Mouse (Mus musculus) gastrocnemius, adult 2 months (tissue): ENCODE results near the gene Wwox. TPM values are rescaled to one million over a fixed set of nuclear protein-coding genes. Genes with fewer than 3 reads are reported as not detected.

Experiments
- DNase-seq: peaks from one replicate; pipeline ENCODE4 v3.0.0; 2022
- H3K27ac ChIP-seq: fragments of 200-600 bp; 2 replicates; pipeline ENCODE4 v1.8.1; 2022; ENCODE audit warnings: mild to moderate bottlenecking
- H3K4me3 ChIP-seq: fragments of 200-600 bp; 2 replicates; pipeline ENCODE4 v1.8.1; 2022; ENCODE audit warnings: mild to moderate bottlenecking, moderate library complexity
- CTCF ChIP-seq: fragments of 200-600 bp; IDR thresholded peaks from 2 replicates; pipeline ENCODE4 v1.8.1; 2022; ENCODE audit warnings: antibody characterized with exemption, mild to moderate bottlenecking, moderate library complexity
- intact Hi-C: fragments of 180-260 bp; cut with DNase I; formaldehyde crosslinking; loops from one replicate; pipeline ENCODE4 v1.15.1; 2025
- total RNA-seq, 2 experiments: library from RNA; stranded (reverse); gene quantifications; 2 replicates each; pipeline ENCODE4 v1.2.3; 2021

Gene Wwox
- total RNA-seq, 2 experiments from 2014 or later = 5.9 to 9.0 TPM

DNA sequence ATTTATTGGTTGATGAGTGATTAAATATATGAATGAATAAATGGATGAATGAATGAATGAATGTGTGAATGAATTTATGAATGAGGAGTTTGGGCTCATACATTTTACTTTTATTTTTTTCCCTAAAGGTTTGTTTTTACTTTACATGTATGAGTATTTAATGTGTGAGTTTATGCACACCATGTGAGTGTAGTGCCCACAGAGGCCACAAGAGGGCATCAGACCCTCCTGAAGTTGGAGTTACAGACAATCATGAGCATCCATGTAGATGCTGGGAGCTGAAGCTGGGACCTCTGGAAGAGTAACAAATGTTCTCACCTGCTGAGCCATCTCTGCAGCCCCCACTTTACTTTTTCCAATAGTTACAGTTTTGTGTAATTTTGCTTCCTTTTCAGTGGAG lies 648.7 kb downstream of the Wwox start:
- DNase-seq = no peak
- Histone ChIP-seq H3K27ac (no peak overlapping the region), H3K4me3 (no peak overlapping the region)
- peak; percentile 17; the same call in 1 of the 2 replicates for TF ChIP-seq CTCF
- intact Hi-C loops = no loop called here

GRCm38 (mm10) chr8:115089744-115090143 lies 650.3 kb downstream of the Wwox start:
- intact Hi-C loops = no loop called here

GRCm38 (mm10) chr8:115090202-115090601 lies 650.7 kb downstream of the Wwox start:
- Histone ChIP-seq H3K27ac (no peak overlapping the region), H3K4me3 (no peak overlapping the region)
- TF ChIP-seq CTCF = no peak
- DNase-seq = no peak
- intact Hi-C loops = no loop called here

More at GRCm38 (mm10) chr8:115089744-115090143, 650.3 kb downstream of the Wwox start:
- no peak for DNase-seq
- no peak for TF ChIP-seq CTCF
- H3K27ac ChIP-seq = no peak overlapping the region
- H3K4me3 ChIP-seq = no peak overlapping the region

- Histone ChIP-seq H3K4me3 (no peak overlapping the region), H3K27ac (no peak overlapping the region)
- peak; percentile 78 for TF ChIP-seq CTCF
- peak; percentile 37 for DNase-seq
- intact Hi-C loops = loop anchor here (2.0 kb wide), 1 partner anchor 613 kb away; no protein-coding TSS in a partner anchor
These were observed 656.1 kb downstream of the Wwox start for GRCm38 (mm10) chr8:115095548-115095947.

DNA sequence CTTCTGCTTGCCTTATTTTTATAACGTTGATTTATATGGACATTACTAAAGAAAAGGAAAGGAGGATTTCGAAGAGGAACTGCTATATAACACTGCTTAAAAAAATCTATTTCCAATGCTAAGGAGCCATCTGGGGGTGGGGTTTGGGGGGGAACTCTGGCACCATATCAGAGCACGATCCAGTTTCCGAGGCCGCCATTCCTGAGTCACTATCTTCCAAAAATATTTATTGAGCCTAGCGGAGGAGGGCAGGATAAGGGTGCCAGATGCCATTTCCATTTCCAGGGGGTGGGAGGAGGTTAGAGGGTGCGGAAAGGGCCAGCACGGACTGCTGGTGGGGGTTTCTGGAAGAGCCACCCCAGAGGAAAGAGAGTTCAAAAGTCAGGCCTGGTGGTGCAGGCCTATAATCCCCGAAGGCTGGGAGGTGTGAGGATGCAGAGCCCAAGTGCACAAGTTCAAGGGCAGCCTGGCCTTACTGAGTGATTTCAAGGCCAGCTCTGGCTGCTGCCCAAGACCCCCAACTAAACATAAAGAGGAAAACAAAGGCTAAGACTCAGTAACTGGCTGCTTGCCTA lies 658.6 kb downstream of the Wwox start:
- TF ChIP-seq CTCF = no peak
- Histone ChIP-seq H3K4me3 (no peak overlapping the region), H3K27ac (no peak overlapping the region)
- no peak for DNase-seq
- intact Hi-C loops = no loop called here

GRCm38 (mm10) chr8:115109309-115109708 lies 669.9 kb downstream of the Wwox start:
- intact Hi-C loops = no loop called here

GRCm38 (mm10) chr8:115110423-115110822 lies 671.0 kb downstream of the Wwox start:
- TF ChIP-seq CTCF = no peak

More at GRCm38 (mm10) chr8:115109309-115109708, 669.9 kb downstream of the Wwox start:
- no peak overlapping the region for H3K27ac ChIP-seq
- DNase-seq = no peak
- TF ChIP-seq CTCF = no peak
- H3K4me3 ChIP-seq = no peak overlapping the region

GRCm38 (mm10) chr8:115112062-115112461 lies 672.6 kb downstream of the Wwox start:
- Histone ChIP-seq H3K4me3 (no peak overlapping the region), H3K27ac (no peak overlapping the region)
- TF ChIP-seq CTCF = no peak
- intact Hi-C loops = no loop called here
- DNase-seq = no peak

More at GRCm38 (mm10) chr8:115110423-115110822, 671.0 kb downstream of the Wwox start:
- DNase-seq = no peak
- Histone ChIP-seq H3K4me3 (no peak overlapping the region), H3K27ac (no peak overlapping the region)
- intact Hi-C loops = no loop called here

GRCm38 (mm10) chr8:115114498-115114897 lies 675.0 kb downstream of the Wwox start:
- intact Hi-C loops = no loop called here
- no peak overlapping the region for H3K4me3 ChIP-seq
- TF ChIP-seq CTCF = no peak

GRCm38 (mm10) chr8:115126081-115126480 lies 686.6 kb downstream of the Wwox start:
- no peak for TF ChIP-seq CTCF
- no peak overlapping the region for H3K27ac ChIP-seq
- DNase-seq = no peak
- no peak overlapping the region for H3K4me3 ChIP-seq
- intact Hi-C loops = no loop called here

More at GRCm38 (mm10) chr8:115114498-115114897, 675.0 kb downstream of the Wwox start:
- H3K27ac ChIP-seq = no peak overlapping the region
- peak; percentile 37 for DNase-seq

- no peak overlapping the region for H3K27ac ChIP-seq
- TF ChIP-seq CTCF = no peak
- intact Hi-C loops = no loop called here
- no peak for DNase-seq
- no peak overlapping the region for H3K4me3 ChIP-seq
These were observed 687.2 kb downstream of the Wwox start for GRCm38 (mm10) chr8:115126674-115127073.

DNA sequence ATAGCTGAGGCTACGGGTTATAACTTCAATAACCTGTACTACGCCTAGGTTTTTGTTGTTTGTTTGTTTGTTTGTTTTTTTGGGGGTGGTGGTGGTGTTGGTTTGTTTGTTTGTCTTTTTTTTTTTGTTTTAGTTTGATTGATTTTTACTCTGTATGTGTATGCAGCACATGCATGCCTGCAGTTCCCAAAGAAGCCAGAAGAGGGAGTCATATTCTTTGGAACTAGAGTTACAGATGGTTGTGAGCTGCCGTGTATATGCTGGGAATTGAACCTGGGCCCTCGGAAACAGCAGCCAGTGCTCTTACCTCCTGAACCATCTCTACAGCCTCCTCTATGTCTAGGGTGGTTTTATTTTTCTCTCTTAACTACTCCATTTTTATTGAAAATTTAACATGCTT lies 689.9 kb downstream of the Wwox start:
- no peak for DNase-seq
- TF ChIP-seq CTCF = peak; percentile 39
- Histone ChIP-seq H3K4me3 (no peak overlapping the region), H3K27ac (no peak overlapping the region)
- intact Hi-C loops = no loop called here

DNA sequence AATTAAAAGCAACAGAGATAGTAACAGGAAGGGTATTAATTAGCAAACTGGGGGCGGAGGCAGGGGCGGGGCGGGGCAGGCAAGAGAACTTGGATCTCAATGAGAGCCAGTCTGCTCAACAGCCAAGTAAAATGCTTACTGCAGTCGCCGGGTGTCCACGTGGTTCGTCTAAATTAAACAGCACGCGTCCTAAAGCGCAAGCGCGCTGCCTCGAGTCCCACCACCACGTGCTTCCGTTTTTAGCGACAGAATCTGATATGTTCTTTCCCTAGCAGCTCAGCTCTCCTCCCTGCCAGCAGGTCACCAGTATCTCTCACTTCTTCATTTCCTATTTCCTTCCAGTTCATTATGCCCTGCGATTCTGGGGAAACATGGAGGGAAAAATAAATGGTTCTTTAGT lies 693.7 kb downstream of the Wwox start:
- no peak for DNase-seq
- Histone ChIP-seq H3K4me3 (no peak overlapping the region), H3K27ac (no peak overlapping the region)
- intact Hi-C loops = no loop called here
- TF ChIP-seq CTCF = no peak

DNA sequence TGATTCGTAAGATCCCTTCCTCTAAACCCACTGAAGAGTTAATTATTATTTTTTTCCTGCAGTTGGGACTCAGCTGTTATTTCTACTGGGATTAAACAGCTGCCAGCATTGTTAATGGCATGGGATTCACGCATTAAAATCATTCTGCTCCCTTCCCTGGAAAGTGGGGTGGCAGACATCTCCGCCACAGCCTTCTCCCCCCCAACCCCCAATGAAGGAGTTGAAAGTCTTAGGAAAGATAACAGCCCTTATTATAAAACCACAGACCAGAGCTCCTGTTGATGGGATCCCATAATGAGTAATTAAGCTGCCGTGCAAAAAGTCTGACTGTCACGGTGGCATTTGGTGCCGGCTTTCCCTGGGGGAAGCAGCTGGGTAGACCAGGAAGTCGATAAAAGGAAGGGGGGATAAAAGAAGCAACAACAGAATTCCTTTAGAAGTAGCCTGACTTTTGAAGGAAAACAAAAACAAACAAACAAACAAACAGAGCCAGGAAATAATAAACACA lies 694.3 kb downstream of the Wwox start:
- no peak for TF ChIP-seq CTCF
- DNase-seq = no peak
- Histone ChIP-seq H3K4me3 (no peak overlapping the region), H3K27ac (no peak overlapping the region)
- intact Hi-C loops = no loop called here
